Mouse (Mus musculus) stomach, postnatal 0 days (tissue): Measurements from ENCODE around the gene Ap3d1. TPM values are rescaled to one million over a fixed set of nuclear protein-coding genes. Genes with fewer than 3 reads are reported as not detected.

Experiments used
- ATAC-seq: fragments of 200-750 bp; cut with Nextera tagmentation; 2 replicates; pipeline ENCODE4 v1.8.0; 2017; ENCODE audit not compliant: low FRiP score, low TSS enrichment
- DNase-seq: peaks from one replicate; pipeline ENCODE4 v3.0.0-alpha.2; 2016; ENCODE audit warnings: low spot score
- H3K27ac ChIP-seq: fragments of 300-500 bp; sonication (generic); replicated peaks from 2 replicates; pipeline ENCODE4 v1.5.1; 2014; ENCODE audit warnings: mild to moderate bottlenecking, control low read depth
- H3K27me3 ChIP-seq: fragments of 300-500 bp; sonication (generic); 2 replicates; pipeline ENCODE4 v1.6.1; 2014; ENCODE audit warnings: low read length; ENCODE audit not compliant: control insufficient read depth, insufficient read depth
- H3K36me3 ChIP-seq: fragments of 300-500 bp; sonication (generic); 2 replicates; pipeline ENCODE4 v1.6.1; 2014; ENCODE audit warnings: low read length, mixed read lengths; ENCODE audit not compliant: control insufficient read depth, insufficient read depth
- H3K4me1 ChIP-seq: fragments of 300-500 bp; sonication (generic); replicated peaks from 2 replicates; pipeline ENCODE4 v1.6.1; 2014; ENCODE audit warnings: antibody characterized with exemption; ENCODE audit not compliant: control insufficient read depth, insufficient read depth
- H3K4me2 ChIP-seq: fragments of 300-500 bp; sonication (generic); replicated peaks from 2 replicates; pipeline ENCODE4 v1.6.1; 2014; ENCODE audit warnings: low read depth, mild to moderate bottlenecking, control low read depth, moderate library complexity
- H3K4me3 ChIP-seq: fragments of 300-500 bp; sonication (generic); 2 replicates; pipeline ENCODE4 v1.5.1; 2014; ENCODE audit warnings: low read depth, low read length, control low read depth
- H3K9ac ChIP-seq: fragments of 300-500 bp; sonication (generic); 2 replicates; pipeline ENCODE4 v1.6.1; 2014; ENCODE audit warnings: mild to moderate bottlenecking, low read length, control low read depth, mixed read lengths
- H3K9me3 ChIP-seq: fragments of 300-500 bp; sonication (generic); 2 replicates; pipeline ENCODE4 v1.6.1; 2016; ENCODE audit warnings: low read length; ENCODE audit not compliant: control insufficient read depth
- CTCF ChIP-seq: IDR thresholded peaks from 2 replicates; pipeline ENCODE4 v1.5.1; 2016; ENCODE audit warnings: antibody characterized with exemption, low read depth, mild to moderate bottlenecking, moderate library complexity
- EP300 ChIP-seq: optimal IDR thresholded peaks from 2 replicates; pipeline ENCODE3; 2016; ENCODE audit warnings: antibody characterized with exemption
- WGBS: fragments of 180-500 bp; shearing (Covaris S2); extraction: QIAGEN DNeasy Blood & Tissue Kit; methylation state at CpG from one replicate; pipeline ENCODE4 v1.1.7; 2014; 5-methylcytosine and 5-hydroxymethylcytosine counted together
- polyA plus RNA-seq: library from polyadenylated mRNA; unstranded; fragments of >200 nt; fragmentation: Nextera tagmentation; extraction: Ambion mirVana; gene quantifications from 2 replicates; pipeline ENCODE4 v1.2.1, GENCODE M21; 2015

Gene Ap3d1
- polyA plus RNA-seq, 1 experiment from 2014 or later: 38.7 TPM

- Histone ChIP-seq H3K36me3 (peaks cover 15% of the 10 kb centered on the region), H3K9ac (no peak overlapping the region), H3K27ac (no peak overlapping the region), H3K4me3 (no peak overlapping the region), H3K4me2 (no peak overlapping the region), H3K9me3 (no peaks in the 10 kb centered on the region), H3K27me3 (no peaks in the 10 kb centered on the region), H3K4me1 (no peaks in the 10 kb centered on the region)
- no peak for DNase-seq
- no peak for ATAC-seq
- WGBS: 76% methylated on average over 14 of the region's 14 CpGs
- TF ChIP-seq CTCF: no peak
- no peak for TF ChIP-seq EP300
These were observed 49.6 kb downstream of the Ap3d1 start for GRCm38 (mm10) chr10:80692249-80693165.

GRCm38 (mm10) chr10:80687850-80688249 lies 54.2 kb downstream of the Ap3d1 start:
- Histone ChIP-seq H3K9ac (no peak overlapping the region), H3K27me3 (no peaks in the 10 kb centered on the region), H3K9me3 (no peaks in the 10 kb centered on the region), H3K27ac (no peak overlapping the region), H3K4me1 (no peaks in the 10 kb centered on the region), H3K4me2 (no peak overlapping the region), H3K4me3 (no peak overlapping the region), H3K36me3 (peaks cover 27% of the 10 kb centered on the region)
- no peak for TF ChIP-seq EP300
- TF ChIP-seq CTCF: peak; percentile 89
- ATAC-seq (peak; percentile 80), DNase-seq (peak; percentile 84)
- 18% methylated on average over 5 of the region's 5 CpGs for WGBS

- ATAC-seq: no peak
- 94% methylated on average over 3 of the region's 3 CpGs for WGBS
- Histone ChIP-seq H3K4me3 (no peak overlapping the region), H3K9me3 (no peaks in the 10 kb centered on the region), H3K9ac (no peak overlapping the region), H3K27ac (no peak overlapping the region), H3K4me1 (no peaks in the 10 kb centered on the region), H3K4me2 (no peak overlapping the region), H3K27me3 (no peaks in the 10 kb centered on the region), H3K36me3 (peaks cover 27% of the 10 kb centered on the region)
- DNase-seq: no peak
- no peak for TF ChIP-seq EP300
- TF ChIP-seq CTCF: no peak
These were observed 55.4 kb downstream of the Ap3d1 start for GRCm38 (mm10) chr10:80686617-80687016.

- no peaks in the 10 kb centered on the region for H3K9me3 ChIP-seq
- H3K36me3 ChIP-seq: peaks cover 23% of the 10 kb centered on the region
- H3K9ac ChIP-seq: no peak overlapping the region
- no peak for ATAC-seq
- 65% methylated on average over 4 of the region's 4 CpGs for WGBS
- no peaks in the 10 kb centered on the region for H3K27me3 ChIP-seq
- H3K27ac ChIP-seq: no peak overlapping the region
- H3K4me3 ChIP-seq: no peak overlapping the region
- no peaks in the 10 kb centered on the region for H3K4me1 ChIP-seq
- TF ChIP-seq CTCF: no peak
- TF ChIP-seq EP300: no peak
- H3K4me2 ChIP-seq: no peak overlapping the region
- DNase-seq: no peak
These were observed 57.1 kb downstream of the Ap3d1 start for GRCm38 (mm10) chr10:80684984-80685383.

- peak; percentile 80 for DNase-seq
- no peak overlapping the region for H3K4me2 ChIP-seq
- 55% methylated on average over 6 of the region's 6 CpGs for WGBS
These were observed 57.9 kb downstream of the Ap3d1 start for GRCm38 (mm10) chr10:80684214-80684613.

GRCm38 (mm10) chr10:80683647-80684046 lies 58.4 kb downstream of the Ap3d1 start:
- DNase-seq (no peak), ATAC-seq (no peak)
- Histone ChIP-seq H3K4me2 (no peak overlapping the region), H3K27me3 (no peaks in the 10 kb centered on the region), H3K36me3 (peaks cover 15% of the 10 kb centered on the region; the same call in 1 of the 2 replicates), H3K9ac (no peak overlapping the region), H3K4me1 (peaks cover 7% of the 10 kb centered on the region), H3K4me3 (no peak overlapping the region), H3K27ac (no peak overlapping the region), H3K9me3 (no peaks in the 10 kb centered on the region)
- TF ChIP-seq CTCF (no peak), EP300 (no peak)
- WGBS: 88% methylated on average over 1 of the region's 1 CpGs

More at GRCm38 (mm10) chr10:80684214-80684613, 57.9 kb downstream of the Ap3d1 start:
- Histone ChIP-seq H3K4me3 (no peak overlapping the region), H3K4me1 (peaks cover 2% of the 10 kb centered on the region), H3K36me3 (peaks cover 16% of the 10 kb centered on the region), H3K27ac (no peak overlapping the region), H3K27me3 (no peaks in the 10 kb centered on the region), H3K9me3 (no peaks in the 10 kb centered on the region), H3K9ac (no peak overlapping the region)
- no peak for TF ChIP-seq EP300
- TF ChIP-seq CTCF: peak; percentile 93
- ATAC-seq: peak; percentile 43; the same call in 1 of the 2 replicates
